Mouse (Mus musculus) embryonic facial prominence, embryonic 11.5 days (tissue): ENCODE data around the gene Dcn. TPM values are rescaled to one million over a fixed set of nuclear protein-coding genes. Genes with fewer than 3 reads are reported as not detected.

Source experiments
- ATAC-seq: fragments of 200-750 bp; cut with Nextera tagmentation; replicated peaks from 2 replicates; pipeline ENCODE4 v1.8.0; 2017; ENCODE audit warnings: low read depth; ENCODE audit not compliant: insufficient number of reproducible peaks, low FRiP score, low TSS enrichment
- DNase-seq: peaks from one replicate; pipeline ENCODE4 v3.0.0-alpha.2; 2015; ENCODE audit warnings: low spot score
- H3K27ac ChIP-seq: fragments of 300-500 bp; sonication (generic); replicated peaks from 2 replicates; pipeline ENCODE4 v1.5.1; 2014; ENCODE audit warnings: mild to moderate bottlenecking, low read depth, low read length, control low read depth
- H3K27me3 ChIP-seq: fragments of 300-500 bp; sonication (generic); 2 replicates; pipeline ENCODE4 v1.6.1; 2014; ENCODE audit warnings: mild to moderate bottlenecking, low read length, moderate library complexity, mixed read lengths; ENCODE audit not compliant: control insufficient read depth, insufficient read depth
- H3K36me3 ChIP-seq: fragments of 300-500 bp; sonication (generic); replicated peaks from 2 replicates; pipeline ENCODE4 v1.6.1; 2014; ENCODE audit warnings: low read depth, mild to moderate bottlenecking, low read length, moderate library complexity, mixed read lengths; ENCODE audit not compliant: control insufficient read depth, insufficient read depth
- H3K4me1 ChIP-seq: fragments of 300-500 bp; sonication (generic); 2 replicates; pipeline ENCODE4 v1.6.1; 2014; ENCODE audit warnings: low read length, mixed read lengths; ENCODE audit not compliant: control insufficient read depth, insufficient read depth
- H3K4me2 ChIP-seq: fragments of 300-500 bp; sonication (generic); 2 replicates; pipeline ENCODE4 v1.6.1; 2014; ENCODE audit warnings: low read depth, mild to moderate bottlenecking, control low read depth, low read length, moderate library complexity
- H3K4me3 ChIP-seq: fragments of 300-500 bp; sonication (generic); 2 replicates; pipeline ENCODE4 v1.5.1; 2014; ENCODE audit warnings: low read depth, low read length, control low read depth
- H3K9ac ChIP-seq: fragments of 300-500 bp; sonication (generic); replicated peaks from 2 replicates; pipeline ENCODE4 v1.6.1; 2014; ENCODE audit warnings: mild to moderate bottlenecking, control low read depth, low read length
- H3K9me3 ChIP-seq: fragments of 300-500 bp; sonication (generic); replicated peaks from 2 replicates; pipeline ENCODE4 v1.6.1; 2016; ENCODE audit warnings: mild to moderate bottlenecking, low read length, inconsistent platforms, mixed read lengths; ENCODE audit not compliant: control insufficient read depth
- WGBS: fragments of 180-500 bp; shearing (Covaris S2); extraction: QIAGEN DNeasy Blood & Tissue Kit; methylation state at CpG from one replicate; pipeline ENCODE4 v1.1.7; 2014; 5-methylcytosine and 5-hydroxymethylcytosine counted together
- polyA plus RNA-seq: library from polyadenylated mRNA; unstranded; fragments of >200 nt; fragmentation: Nextera tagmentation; extraction: Ambion mirVana; gene quantifications from 2 replicates; pipeline ENCODE4 v1.2.1, GENCODE M21; 2014

Gene Dcn
- polyA plus RNA-seq, 1 experiment from 2014 or later, result 20.7 TPM

DNA sequence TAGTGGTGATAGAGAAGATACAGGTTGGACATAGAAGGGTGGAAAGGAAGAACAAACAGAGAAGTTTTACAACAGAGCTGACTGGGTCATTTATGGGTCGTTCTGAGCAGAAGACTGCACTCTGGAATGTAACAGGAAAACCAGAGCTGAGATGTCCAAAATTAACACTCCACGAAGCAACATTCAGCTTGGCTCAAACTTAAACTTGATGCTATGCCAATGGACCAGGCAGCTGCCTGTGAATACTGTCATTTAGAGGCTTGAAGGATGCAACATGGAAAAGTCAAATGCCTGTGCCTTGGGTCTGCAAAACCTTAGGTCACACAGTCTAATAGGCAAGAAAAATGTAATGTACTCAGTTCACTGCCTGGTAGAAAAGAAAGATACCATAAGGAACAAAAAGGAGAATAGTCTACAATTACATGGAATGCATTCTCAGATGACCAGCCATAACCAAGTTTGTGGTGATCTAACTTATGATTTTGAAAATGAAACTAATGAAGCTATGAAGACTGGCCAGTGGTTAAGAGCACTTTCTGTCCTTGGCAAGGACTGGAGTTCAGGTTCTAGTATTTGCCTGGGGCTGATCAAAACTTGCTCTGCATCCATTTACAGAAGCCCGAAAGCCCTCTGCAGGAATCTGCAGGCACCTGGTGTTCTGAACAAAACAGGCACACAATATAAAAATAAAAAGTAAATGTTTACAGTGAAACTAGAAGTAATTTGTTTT is 9.8 kb upstream of the Dcn start:
- DNase-seq, result no peak
- Histone ChIP-seq H3K4me3 (no peak overlapping the region), H3K4me1 (no peaks in the 10 kb centered on the region), H3K9ac (no peak overlapping the region), H3K9me3 (no peaks in the 10 kb centered on the region), H3K4me2 (no peak overlapping the region), H3K27ac (no peak overlapping the region), H3K27me3 (no peaks in the 10 kb centered on the region), H3K36me3 (no peaks in the 10 kb centered on the region)
- no peak for ATAC-seq
- 71% methylated on average over 3 of the region's 3 CpGs for WGBS

DNA sequence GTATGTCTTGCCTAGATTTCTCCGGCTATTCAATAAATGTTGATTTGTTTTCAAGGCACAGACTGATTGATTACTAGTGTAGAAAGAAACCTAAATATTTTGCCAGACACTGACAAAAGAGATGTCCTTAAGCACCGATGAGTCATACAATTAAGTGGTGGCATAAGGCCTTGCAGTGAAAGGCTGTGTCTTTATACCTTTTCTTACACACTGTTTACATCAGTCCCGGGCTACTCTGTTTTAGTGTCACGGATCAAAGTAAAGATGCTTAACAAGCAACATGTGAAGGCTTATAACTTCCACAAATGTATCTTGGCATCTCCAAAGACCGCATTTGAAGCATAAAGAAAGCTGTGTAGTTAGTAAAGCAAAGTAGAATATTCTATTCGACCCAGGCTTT is 3.9 kb upstream of the Dcn start:
- H3K9ac ChIP-seq, result no peak overlapping the region
- 72% methylated on average over 6 of the region's 6 CpGs for WGBS
- no peak overlapping the region for H3K4me3 ChIP-seq
- no peaks in the 10 kb centered on the region for H3K36me3 ChIP-seq
- no peaks in the 10 kb centered on the region for H3K27me3 ChIP-seq
- no peaks in the 10 kb centered on the region for H3K4me1 ChIP-seq
- ATAC-seq, result no peak
- no peaks in the 10 kb centered on the region for H3K9me3 ChIP-seq
- no peak overlapping the region for H3K4me2 ChIP-seq
- H3K27ac ChIP-seq, result no peak overlapping the region
- DNase-seq, result no peak

DNA sequence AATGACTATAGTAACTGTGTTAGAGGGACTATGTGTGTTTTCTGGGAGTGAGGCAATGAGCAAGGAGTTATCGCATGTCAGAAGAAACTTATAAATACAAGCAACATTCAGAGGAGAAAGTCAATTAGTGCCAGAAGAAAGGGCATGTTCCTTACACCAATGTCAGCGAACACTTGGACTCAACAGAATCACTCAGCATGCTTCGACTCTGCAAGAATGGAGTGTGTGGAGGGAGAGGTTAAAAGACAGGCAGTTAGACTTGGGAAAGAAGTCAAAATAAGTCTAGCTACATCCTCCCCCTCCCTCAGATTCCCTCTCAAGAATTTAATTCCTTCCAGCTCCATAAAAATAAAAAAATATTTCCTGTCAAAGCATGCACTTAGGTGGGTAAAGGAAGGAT is 1.1 kb upstream of the Dcn start:
- Histone ChIP-seq H3K27ac (no peak overlapping the region), H3K9me3 (no peaks in the 10 kb centered on the region), H3K4me2 (no peak overlapping the region), H3K36me3 (no peaks in the 10 kb centered on the region), H3K9ac (no peak overlapping the region), H3K27me3 (no peaks in the 10 kb centered on the region), H3K4me1 (no peaks in the 10 kb centered on the region), H3K4me3 (no peak overlapping the region)
- 63% methylated on average over 3 of the region's 3 CpGs for WGBS
- DNase-seq (no peak), ATAC-seq (no peak)

DNA sequence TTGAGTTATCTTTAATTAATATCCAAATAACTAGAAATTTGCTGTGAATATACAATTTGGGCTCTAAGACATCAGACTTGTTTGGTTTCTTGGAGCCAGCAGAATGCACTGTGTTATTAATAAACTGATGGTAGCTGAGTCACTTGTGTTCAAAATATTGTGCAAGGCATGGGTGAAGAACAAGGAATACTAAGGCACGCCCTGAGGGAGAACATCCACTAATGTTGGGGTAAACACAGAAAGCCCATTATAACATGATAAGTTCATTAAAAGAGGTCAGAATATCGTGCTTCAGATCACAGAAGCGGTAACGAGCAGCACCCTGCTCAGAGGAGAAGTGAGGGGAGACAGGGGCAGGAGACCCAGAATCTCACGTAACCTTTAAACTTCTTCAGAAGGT is 2.7 kb downstream of the Dcn start:
- no peaks in the 10 kb centered on the region for H3K4me1 ChIP-seq
- no peaks in the 10 kb centered on the region for H3K9me3 ChIP-seq
- H3K27ac ChIP-seq, result no peak overlapping the region
- ATAC-seq (no peak), DNase-seq (no peak)
- H3K4me3 ChIP-seq, result no peak overlapping the region
- H3K27me3 ChIP-seq, result no peaks in the 10 kb centered on the region
- H3K9ac ChIP-seq, result no peak overlapping the region
- 74% methylated on average over 5 of the region's 5 CpGs for WGBS
- no peaks in the 10 kb centered on the region for H3K36me3 ChIP-seq
- H3K4me2 ChIP-seq, result no peak overlapping the region

DNA sequence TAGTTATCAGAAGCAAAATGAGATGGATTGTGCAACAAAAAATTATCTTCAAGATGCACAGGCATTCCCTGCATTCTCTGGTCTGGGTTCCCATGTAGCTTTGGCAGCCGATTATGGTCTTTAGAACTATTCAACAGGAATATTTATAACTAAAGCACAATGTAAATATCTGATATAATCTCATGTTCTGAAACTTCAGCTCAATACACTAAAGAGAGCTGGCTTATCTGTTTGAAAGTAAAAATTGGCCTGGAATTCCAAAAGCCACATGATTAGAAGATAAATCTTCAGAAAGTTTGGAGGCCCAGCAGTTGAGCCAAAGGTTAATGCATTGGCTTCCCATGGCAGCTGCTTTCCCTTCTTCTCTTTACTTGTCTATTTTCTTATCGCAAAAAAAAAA is 4.6 kb downstream of the Dcn start:
- WGBS, result 68% methylated on average over 2 of the region's 2 CpGs
- no peak for ATAC-seq

DNA sequence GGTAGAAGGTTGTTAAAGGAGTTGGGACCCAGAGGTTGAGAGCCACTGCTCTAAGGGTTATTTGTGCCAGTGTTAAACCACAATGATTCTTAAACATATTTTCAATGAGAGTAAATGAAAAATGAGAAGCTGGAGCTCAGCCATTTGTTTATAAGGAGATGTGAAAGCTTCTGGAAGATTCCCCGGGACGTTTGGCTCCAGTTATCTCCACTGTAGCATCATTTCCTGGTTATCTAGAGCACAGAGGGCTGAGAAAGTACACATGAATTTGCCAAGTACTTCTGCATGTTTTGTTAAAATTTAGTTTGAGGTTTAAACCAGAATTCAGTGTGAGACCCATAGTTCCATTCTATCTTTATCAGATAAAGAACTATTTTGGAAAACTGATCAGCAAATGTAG is 5.7 kb downstream of the Dcn start:
- ATAC-seq (no peak), DNase-seq (no peak)
- 80% methylated on average over 2 of the region's 2 CpGs for WGBS
- Histone ChIP-seq H3K36me3 (no peaks in the 10 kb centered on the region), H3K4me3 (no peak overlapping the region), H3K27me3 (no peaks in the 10 kb centered on the region), H3K4me2 (no peak overlapping the region), H3K27ac (no peak overlapping the region), H3K9me3 (no peaks in the 10 kb centered on the region), H3K4me1 (no peaks in the 10 kb centered on the region), H3K9ac (no peak overlapping the region)

More for the DNA sequence above, 4.6 kb downstream of the Dcn start:
- Histone ChIP-seq H3K4me1 (no peaks in the 10 kb centered on the region), H3K4me2 (no peak overlapping the region), H3K27me3 (no peaks in the 10 kb centered on the region), H3K36me3 (no peaks in the 10 kb centered on the region), H3K9me3 (no peaks in the 10 kb centered on the region), H3K4me3 (no peak overlapping the region), H3K27ac (no peak overlapping the region), H3K9ac (no peak overlapping the region)
- no peak for DNase-seq

DNA sequence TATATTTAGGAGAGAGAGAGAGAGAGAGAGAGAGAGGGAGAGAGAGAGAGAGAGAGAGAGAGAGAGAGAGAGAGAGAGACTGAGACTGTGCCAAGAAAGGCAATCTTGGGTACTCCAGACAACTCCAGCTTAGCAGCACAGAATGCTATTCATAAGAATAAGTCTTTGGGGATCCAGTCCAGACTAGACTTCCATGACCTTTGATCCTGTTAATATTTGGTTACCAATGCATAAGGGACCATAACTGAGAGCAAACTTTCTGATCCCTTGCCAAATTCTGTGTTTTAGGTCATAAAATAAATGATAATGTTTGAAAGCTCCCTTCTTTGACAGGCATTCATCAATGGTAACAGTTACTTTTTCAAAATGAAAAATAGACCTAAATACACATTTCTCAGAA is 6.7 kb downstream of the Dcn start:
- Histone ChIP-seq H3K9ac (no peak overlapping the region), H3K9me3 (no peaks in the 10 kb centered on the region), H3K27me3 (no peaks in the 10 kb centered on the region), H3K4me3 (no peak overlapping the region), H3K36me3 (no peaks in the 10 kb centered on the region), H3K27ac (no peak overlapping the region), H3K4me1 (no peaks in the 10 kb centered on the region), H3K4me2 (no peak overlapping the region)
- no peak for ATAC-seq
- DNase-seq, result no peak

DNA sequence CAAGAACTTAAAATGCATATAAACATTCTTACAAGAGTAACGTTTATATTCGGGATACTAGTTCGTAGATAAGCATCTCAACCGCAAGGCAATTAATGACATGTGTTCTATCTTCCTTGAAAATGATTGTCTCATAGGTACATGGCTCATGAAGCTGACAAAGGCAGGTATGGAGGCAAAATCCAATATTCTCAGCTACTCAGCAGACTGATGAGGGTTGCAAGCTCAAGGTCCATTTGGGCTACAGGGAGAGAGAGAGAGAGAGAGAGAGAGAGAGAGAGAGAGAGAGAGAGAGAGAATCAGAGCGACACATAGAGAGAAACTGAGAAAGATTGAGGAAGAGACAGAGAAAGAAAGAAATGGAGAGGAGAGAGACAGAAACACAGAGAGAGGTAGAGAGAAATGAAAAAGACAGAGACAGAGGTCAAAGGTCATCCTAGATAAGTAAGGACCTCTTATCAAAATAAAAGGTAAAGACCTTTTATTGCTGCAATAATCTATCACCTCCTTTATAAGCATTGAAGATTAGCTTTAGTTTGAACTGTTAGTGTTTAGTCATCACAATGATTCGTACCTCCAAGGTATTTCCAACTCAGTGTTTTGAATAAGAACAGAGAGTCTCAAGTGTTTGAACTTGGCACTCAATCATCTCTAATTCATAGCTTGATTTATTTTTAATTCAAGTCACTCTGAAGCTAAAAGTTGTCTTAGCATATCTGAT is 8.0 kb downstream of the Dcn start:
- Histone ChIP-seq H3K4me1 (no peaks in the 10 kb centered on the region), H3K4me3 (no peak overlapping the region), H3K36me3 (no peaks in the 10 kb centered on the region), H3K27ac (no peak overlapping the region), H3K27me3 (no peaks in the 10 kb centered on the region), H3K4me2 (no peak overlapping the region), H3K9ac (no peak overlapping the region), H3K9me3 (no peaks in the 10 kb centered on the region)
- no peak for ATAC-seq
- 79% methylated on average over 6 of the region's 6 CpGs for WGBS
- no peak for DNase-seq
